In the genomic region with DNA sequence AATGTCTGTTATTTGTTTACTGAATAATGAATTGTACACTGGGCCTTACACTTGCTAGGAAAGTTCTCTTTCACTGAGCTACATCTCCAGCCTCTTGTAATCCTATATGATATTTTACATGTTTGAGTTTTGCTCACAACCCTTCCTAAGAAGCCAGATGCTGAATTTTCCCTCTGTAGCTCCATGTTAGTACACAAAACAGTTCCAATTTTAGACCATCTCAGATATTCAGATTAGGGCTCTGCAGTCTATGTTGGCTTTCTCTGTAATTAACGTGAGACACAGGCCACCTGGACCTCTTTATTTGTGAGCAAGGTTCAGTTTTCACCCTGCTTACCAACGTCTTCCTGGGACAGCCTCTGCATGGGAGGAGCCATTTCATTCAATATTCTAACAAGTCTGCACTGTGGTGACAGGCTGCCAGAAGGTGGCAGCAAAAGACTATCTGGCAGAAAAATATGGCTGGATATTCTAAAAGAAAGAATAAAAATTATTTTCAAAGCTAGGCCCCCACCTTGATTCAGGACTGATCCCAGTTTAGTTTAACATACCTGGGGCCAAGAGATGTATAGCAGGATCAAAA, we compare ENCODE assay signal across 9 mouse cellular contexts.
DNase-seq lines count a peak whose midpoint lies in the region; ATAC-seq and TF ChIP-seq lines count a peak whose summit lies in the region.
"Had no signal": no experiment of that assay in that cellular context is flagged by ENCODE, and none has a peak within 500 bp of the region (broad histone marks: within the 10 kb centered on the region; RNA-seq: fewer than 3 reads in every experiment).

No protein-coding gene starts in this region.

- no peak overlapping the region for H3K4me3 ChIP-seq in liver, embryonic 12.5 days
- H3K4me3 ChIP-seq in cerebellum, adult 2 months (replicated peaks; ENCODE audit: insufficient read depth, low read depth, low read length) = no peak overlapping the region
- H3K4me3 ChIP-seq in kidney, embryonic 14.5 days (ENCODE audit: low read length) = no peak overlapping the region
- H3K4me3 ChIP-seq in liver, embryonic 14.5 days (ENCODE audit: insufficient read depth in 1 of 2, low read depth in 2 of 2, low read length in 2 of 2) = no peak overlapping the region
- H3K4me3 ChIP-seq: limb, embryonic 15.5 days had no signal

- H3K9ac ChIP-seq in liver, embryonic 12.5 days = no peak overlapping the region
- H3K9ac ChIP-seq in kidney, embryonic 14.5 days (ENCODE audit: low read depth, low read length) = no peak overlapping the region
- no peak overlapping the region for H3K9ac ChIP-seq in liver, embryonic 14.5 days (replicated peaks)
- H3K9ac ChIP-seq: limb, embryonic 15.5 days had no signal

- H3K36me3 ChIP-seq in liver, embryonic 12.5 days = no peaks in the 10 kb centered on the region
- H3K36me3 ChIP-seq in kidney, embryonic 14.5 days (ENCODE audit: control insufficient read depth, insufficient read depth, low read length) = no peaks in the 10 kb centered on the region
- H3K36me3 ChIP-seq in liver, embryonic 14.5 days (replicated peaks; ENCODE audit: control insufficient read depth, insufficient read depth, low read depth) = no peaks in the 10 kb centered on the region
- H3K36me3 ChIP-seq: limb, embryonic 15.5 days had no signal

- H3K27me3 ChIP-seq in liver, embryonic 12.5 days (replicated peaks) = no peaks in the 10 kb centered on the region
- no peaks in the 10 kb centered on the region for H3K27me3 ChIP-seq in cerebellum, adult 2 months (ENCODE audit: control insufficient read depth, insufficient read depth, low read length)
- no peaks in the 10 kb centered on the region for H3K27me3 ChIP-seq in kidney, embryonic 14.5 days (ENCODE audit: control insufficient read depth, insufficient read depth, low read length)
- no peaks in the 10 kb centered on the region for H3K27me3 ChIP-seq in liver, embryonic 14.5 days (ENCODE audit: control insufficient read depth, insufficient read depth, low read length)
- H3K27me3 ChIP-seq: limb, embryonic 15.5 days had no signal

- H3K4me2 ChIP-seq in liver, embryonic 12.5 days = no peak overlapping the region
- no peak overlapping the region for H3K4me2 ChIP-seq in kidney, embryonic 14.5 days (replicated peaks; ENCODE audit: low read depth, low read length)
- H3K4me2 ChIP-seq in liver, embryonic 14.5 days (ENCODE audit: low read depth) = no peak overlapping the region
- H3K4me2 ChIP-seq: limb, embryonic 15.5 days had no signal

- no peak for TF ChIP-seq EP300 in liver, embryonic 14.5 days (IDR thresholded peaks at IDR 0.05; ENCODE audit: low read depth)

- TF ChIP-seq POLR2A in cerebellum, adult 2 months (IDR thresholded peaks at IDR 0.05; ENCODE audit: borderline replicate concordance, insufficient read depth, low read length) = no peak

- H3K4me1 ChIP-seq in liver, embryonic 12.5 days = no peaks in the 10 kb centered on the region
- H3K4me1 ChIP-seq in cerebellum, adult 2 months (ENCODE audit: control insufficient read depth, insufficient read depth, low read length) = no peaks in the 10 kb centered on the region
- no peaks in the 10 kb centered on the region for H3K4me1 ChIP-seq in kidney, embryonic 14.5 days (ENCODE audit: control insufficient read depth, insufficient read depth, low read length)
- H3K4me1 ChIP-seq in liver, embryonic 14.5 days (replicated peaks; ENCODE audit: control insufficient read depth in 2 of 2, insufficient read depth in 2 of 2, low read length in 1 of 2) = no peaks in the 10 kb centered on the region
- H3K4me1 ChIP-seq: limb, embryonic 15.5 days had no signal

- H3K9me3 ChIP-seq in liver, embryonic 12.5 days (replicated peaks) = no peaks in the 10 kb centered on the region
- H3K9me3 ChIP-seq in kidney, embryonic 14.5 days (ENCODE audit: control insufficient read depth, low read length) = no peaks in the 10 kb centered on the region
- H3K9me3 ChIP-seq in liver, embryonic 14.5 days (ENCODE audit: control insufficient read depth, low read length) = no peaks in the 10 kb centered on the region
- H3K9me3 ChIP-seq: limb, embryonic 15.5 days had no signal

- ATAC-seq in liver, embryonic 12.5 days = no peak
- peak; percentile 77; the same call in 1 of the 2 replicates for ATAC-seq in kidney, embryonic 14.5 days (ENCODE audit: low FRiP score, low TSS enrichment)
- ATAC-seq in liver, embryonic 14.5 days (ENCODE audit: insufficient read depth) = no peak
- ATAC-seq in megakaryocyte, adult 5-6 weeks (ENCODE audit: poor library complexity, severe bottlenecking) = no peak

- TF ChIP-seq CTCF in cerebellum, adult 2 months (IDR thresholded peaks at IDR 0.05; ENCODE audit: borderline replicate concordance, insufficient read depth, low read depth, low read length) = peak; percentile 48; the same call in 1 of the 2 replicates
- TF ChIP-seq CTCF in liver, embryonic 14.5 days (IDR thresholded peaks at IDR 0.05; ENCODE audit: low read depth) = peak; percentile 38; the same call in 1 of the 2 replicates

- DNase-seq in liver = peak; percentile 7
- DNase-seq in cerebellum, adult 2 months = peak; percentile 13 to 28
- peak; percentile 17 for DNase-seq in forelimb bud, embryonic 11.5 days (ENCODE audit: low read depth, low spot score)
- no peak for DNase-seq in liver, embryonic 14.5 days (ENCODE audit: low read depth in 3 of 3, low spot score in 3 of 3)
- DNase-seq in right cerebral cortex, adult 18-20 months = peak; percentile 9

- H3K27ac ChIP-seq in liver, embryonic 12.5 days = no peak overlapping the region
- no peak overlapping the region for H3K27ac ChIP-seq in cerebellum, adult 2 months (ENCODE audit: insufficient read depth, low read length)
- H3K27ac ChIP-seq in kidney, embryonic 14.5 days (ENCODE audit: low read depth, low read length) = no peak overlapping the region
- no peak overlapping the region for H3K27ac ChIP-seq in liver, embryonic 14.5 days
- H3K27ac ChIP-seq: limb, embryonic 15.5 days had no signal

- 0% methylated on average over 2 of the region's 2 CpGs for WGBS in liver, embryonic 12.5 days (ENCODE audit: insufficient replicate concordance)
- 0% methylated on average over 2 of the region's 2 CpGs for WGBS in cerebellum, adult 2 months
- 9% methylated on average over 2 of the region's 2 CpGs for WGBS in kidney, embryonic 14.5 days
- WGBS in liver, embryonic 14.5 days (ENCODE audit: insufficient replicate concordance) = 7% methylated on average over 2 of the region's 2 CpGs

Comparison
In these comparisons a context has a peak if more than half of its experiments do, and no peak if none do; other contexts are left out.
1. DNase-seq: peak in liver (single experiment), cerebellum, adult 2 months (2 of 2), forelimb bud, embryonic 11.5 days (single experiment) and right cerebral cortex, adult 18-20 months (single experiment); none in liver, embryonic 14.5 days (0 of 3).